Mouse (Mus musculus): ENCODE measurements around the gene Vtn. TPM values are rescaled to one million over a fixed set of nuclear protein-coding genes. Genes with fewer than 3 reads are reported as not detected.

Gene Vtn
- polyA plus RNA-seq, 1 experiment from 2014 or later: 135 TPM

DNA sequence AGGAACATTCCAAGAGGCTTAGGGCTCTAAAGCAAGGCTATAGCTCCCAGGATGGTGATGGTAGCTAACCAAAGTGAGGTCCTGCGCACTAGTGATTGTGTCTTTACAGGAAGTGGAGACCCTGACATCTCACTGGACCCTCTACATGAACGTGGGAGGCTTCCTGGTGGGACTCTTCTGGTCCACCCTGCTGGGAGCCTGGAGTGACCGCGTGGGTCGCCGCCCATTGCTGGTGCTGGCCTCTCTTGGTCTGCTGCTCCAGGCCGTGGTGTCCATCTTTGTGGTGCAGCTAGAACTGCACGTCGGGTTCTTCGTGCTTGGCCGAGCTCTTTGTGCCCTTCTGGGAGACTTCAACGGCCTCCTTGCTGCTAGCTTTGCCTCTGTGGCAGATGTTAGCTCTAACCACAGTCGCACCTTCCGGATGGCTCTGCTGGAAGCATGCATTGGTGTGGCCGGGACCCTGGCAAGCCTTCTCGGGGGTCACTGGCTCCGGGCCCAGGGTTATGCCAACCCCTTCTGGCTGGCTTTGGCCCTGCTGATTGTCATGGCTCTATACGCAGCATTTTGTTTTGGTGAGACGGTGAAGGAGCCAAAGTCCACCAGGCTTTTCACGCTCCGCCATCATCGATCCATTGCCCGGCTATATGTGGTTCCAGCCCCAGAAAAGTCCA, 32.5 kb upstream of the Vtn start:
- H3K9ac ChIP-seq (replicated peaks): peak overlapping the region; percentile 84
- peak; percentile 27; the same call in 1 of the 2 replicates for ATAC-seq (ENCODE audit: low FRiP score, low read depth)
- WGBS: 55% methylated on average over 23 of the region's 23 CpGs
- H3K9me3 ChIP-seq: peaks cover 4% of the 10 kb centered on the region; the same call in 1 of the 2 replicates
- peak overlapping the region; percentile 94 for H3K4me2 ChIP-seq (replicated peaks)
- 0 out of 2 replicates have a peak, but pooled peaks cover 3% of the 10 kb centered on the region for H3K36me3 ChIP-seq
- peaks cover 12% of the 10 kb centered on the region for H3K4me1 ChIP-seq
- no peak overlapping the region for H3K27ac ChIP-seq (replicated peaks)
- H3K27me3 ChIP-seq: no peaks in the 10 kb centered on the region
- H3K4me3 ChIP-seq: peak overlapping the region; percentile 77

DNA sequence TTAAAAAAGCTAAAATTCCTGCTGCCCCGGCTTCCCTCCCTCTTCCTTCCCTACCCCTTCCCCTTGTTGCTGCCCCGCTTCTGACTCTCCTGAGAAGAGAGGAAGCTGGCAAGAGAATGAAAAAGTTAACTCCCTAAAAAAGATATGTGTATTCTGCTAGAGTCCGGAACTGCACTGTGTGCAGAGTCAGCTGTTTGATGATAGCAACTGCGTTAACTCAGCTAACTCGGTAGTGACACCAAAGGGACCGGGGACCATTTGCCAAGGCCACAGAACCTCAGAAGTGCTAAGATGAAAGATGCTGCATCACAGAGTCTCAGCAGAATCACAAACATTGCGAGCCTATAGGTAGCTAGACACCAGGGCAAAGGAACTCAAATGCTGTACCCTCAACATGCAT, 31.4 kb upstream of the Vtn start:
- Histone ChIP-seq H3K27me3 (no peaks in the 10 kb centered on the region), H3K27ac (replicated peaks) (no peak overlapping the region), H3K9me3 (no peaks in the 10 kb centered on the region), H3K36me3 (peaks cover 10% of the 10 kb centered on the region; the same call in 1 of the 2 replicates), H3K9ac (replicated peaks) (no peak overlapping the region), H3K4me3 (no peak overlapping the region), H3K4me1 (peaks cover 12% of the 10 kb centered on the region), H3K4me2 (replicated peaks) (no peak overlapping the region)
- ATAC-seq (ENCODE audit: low FRiP score, low read depth): no peak
- 87% methylated on average over 7 of the region's 7 CpGs for WGBS

DNA sequence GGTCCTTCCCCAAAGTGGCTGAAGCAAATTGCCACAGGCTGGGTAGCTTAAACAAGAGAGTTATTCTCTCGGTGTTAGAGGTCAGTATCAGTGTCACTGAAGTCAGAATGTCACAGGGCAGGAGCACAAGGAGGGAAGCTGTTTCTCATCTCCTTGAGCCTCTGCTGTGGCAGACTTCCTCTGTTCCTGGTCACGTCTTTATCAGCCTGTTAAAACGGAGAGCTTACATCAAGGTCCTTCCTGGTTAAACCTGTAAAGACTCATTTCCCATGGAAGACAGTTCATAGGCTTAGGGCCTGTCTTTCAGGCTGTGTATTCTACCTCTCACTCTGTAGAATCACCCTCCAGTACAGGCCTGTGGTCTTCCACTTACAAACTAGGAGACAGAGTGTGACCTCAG, 31.0 kb upstream of the Vtn start:
- no peaks in the 10 kb centered on the region for H3K9me3 ChIP-seq
- no peak overlapping the region for H3K4me3 ChIP-seq
- no peak overlapping the region for H3K9ac ChIP-seq (replicated peaks)
- peaks cover 12% of the 10 kb centered on the region for H3K4me1 ChIP-seq
- no peaks in the 10 kb centered on the region for H3K27me3 ChIP-seq
- no peak overlapping the region for H3K27ac ChIP-seq (replicated peaks)
- no peak overlapping the region for H3K4me2 ChIP-seq (replicated peaks)
- H3K36me3 ChIP-seq: peaks cover 10% of the 10 kb centered on the region; the same call in 1 of the 2 replicates
- WGBS: 76% methylated on average over 3 of the region's 3 CpGs
- no peak for ATAC-seq (ENCODE audit: low FRiP score, low read depth)

DNA sequence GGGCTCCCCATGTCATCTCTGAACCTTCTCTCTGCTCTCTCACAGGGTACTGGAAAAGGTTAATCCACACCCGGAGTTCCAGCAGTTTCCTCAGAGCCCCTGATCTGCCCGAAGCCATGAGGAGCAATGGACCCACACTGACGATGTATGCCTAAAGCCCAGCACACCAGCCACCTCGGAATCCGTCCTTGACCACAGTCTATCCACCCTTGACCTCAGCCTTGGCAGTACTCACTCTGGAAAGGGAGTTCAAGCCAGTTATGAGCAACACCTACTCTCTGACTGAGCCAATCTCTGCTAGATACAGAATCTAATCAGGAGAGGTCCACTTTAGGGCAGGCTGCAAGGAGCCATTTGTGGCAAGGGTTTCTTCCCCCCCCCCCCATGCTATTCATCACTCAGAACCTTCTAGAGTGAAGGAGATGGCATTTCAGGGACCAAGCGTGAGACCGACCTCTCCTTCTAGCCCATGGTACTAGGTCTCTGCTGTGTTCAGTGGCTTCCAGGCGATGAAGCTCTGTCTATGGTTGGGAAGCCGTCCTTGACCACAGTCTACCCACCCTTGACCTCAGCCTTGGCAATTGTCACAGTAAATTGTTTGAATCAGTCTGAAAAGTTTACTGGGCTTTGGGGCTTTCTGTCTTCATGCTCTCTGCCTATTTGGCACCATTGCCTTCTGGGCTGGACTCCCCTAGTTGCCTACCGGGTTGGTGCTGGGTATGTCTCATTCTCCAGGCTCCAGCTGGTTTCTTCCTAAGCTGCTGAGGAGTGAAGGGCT, 27.4 kb upstream of the Vtn start:
- H3K9me3 ChIP-seq: no peaks in the 10 kb centered on the region
- H3K9ac ChIP-seq (replicated peaks): no peak overlapping the region
- H3K27ac ChIP-seq (replicated peaks): no peak overlapping the region
- H3K4me2 ChIP-seq (replicated peaks): no peak overlapping the region
- 92% methylated on average over 10 of the region's 10 CpGs for WGBS
- H3K27me3 ChIP-seq: no peaks in the 10 kb centered on the region
- ATAC-seq (ENCODE audit: low FRiP score, low read depth): no peak
- H3K36me3 ChIP-seq: peaks cover 32% of the 10 kb centered on the region
- peaks cover 1% of the 10 kb centered on the region for H3K4me1 ChIP-seq
- no peak overlapping the region for H3K4me3 ChIP-seq

DNA sequence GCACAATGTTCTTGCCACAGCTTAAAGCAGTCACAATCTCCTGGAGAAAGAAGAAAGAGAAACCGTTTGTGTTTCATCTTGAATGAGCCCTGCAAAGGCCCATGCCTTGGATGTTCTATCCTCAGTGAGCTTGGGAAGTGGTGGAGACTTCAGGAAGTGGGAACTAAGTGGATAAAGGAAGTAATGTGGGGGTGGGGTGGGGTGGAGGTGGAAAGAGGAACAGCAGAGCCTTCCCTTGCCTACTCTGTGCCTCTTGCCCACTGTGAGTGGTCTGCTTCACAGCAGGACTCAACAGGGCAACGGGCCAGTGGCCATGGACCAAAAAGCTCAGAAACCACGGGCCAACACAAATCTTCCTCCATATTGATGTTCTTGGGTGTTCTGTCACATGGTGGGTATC, 23.6 kb upstream of the Vtn start:
- no peak for ATAC-seq (ENCODE audit: low FRiP score, low read depth)
- Histone ChIP-seq H3K9me3 (no peaks in the 10 kb centered on the region), H3K4me1 (no peaks in the 10 kb centered on the region), H3K27ac (replicated peaks) (no peak overlapping the region), H3K27me3 (no peaks in the 10 kb centered on the region), H3K9ac (replicated peaks) (no peak overlapping the region), H3K36me3 (peaks cover 37% of the 10 kb centered on the region), H3K4me2 (replicated peaks) (no peak overlapping the region), H3K4me3 (no peak overlapping the region)
- 89% methylated on average over 3 of the region's 3 CpGs for WGBS

DNA sequence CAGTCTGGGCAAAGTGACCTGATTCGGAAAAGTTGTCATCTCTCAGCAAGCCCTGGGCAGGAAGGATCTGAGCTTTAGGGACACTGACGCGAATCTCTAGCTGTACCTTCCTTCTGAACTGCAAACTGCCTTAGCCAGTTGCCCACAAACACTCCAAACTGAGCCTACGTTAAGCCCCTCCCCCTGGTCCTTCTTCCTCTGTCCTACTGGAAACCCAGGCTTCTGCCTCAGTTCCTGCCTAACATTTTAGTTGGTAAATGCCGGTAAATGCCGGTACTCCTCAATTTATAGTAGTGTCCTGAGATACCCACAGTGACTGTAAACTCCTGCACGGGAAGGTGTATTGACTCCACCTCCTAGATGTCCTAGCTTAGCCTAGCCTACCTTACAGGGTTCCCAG, 15.3 kb upstream of the Vtn start:
- H3K4me3 ChIP-seq: no peak overlapping the region
- WGBS: 64% methylated on average over 7 of the region's 7 CpGs
- H3K36me3 ChIP-seq: peaks cover 68% of the 10 kb centered on the region
- no peak overlapping the region for H3K27ac ChIP-seq (replicated peaks)
- no peak for ATAC-seq (ENCODE audit: low FRiP score, low read depth)
- H3K4me1 ChIP-seq: no peaks in the 10 kb centered on the region
- no peak overlapping the region for H3K9ac ChIP-seq (replicated peaks)
- H3K27me3 ChIP-seq: peaks cover 19% of the 10 kb centered on the region
- no peaks in the 10 kb centered on the region for H3K9me3 ChIP-seq
- H3K4me2 ChIP-seq (replicated peaks): no peak overlapping the region

DNA sequence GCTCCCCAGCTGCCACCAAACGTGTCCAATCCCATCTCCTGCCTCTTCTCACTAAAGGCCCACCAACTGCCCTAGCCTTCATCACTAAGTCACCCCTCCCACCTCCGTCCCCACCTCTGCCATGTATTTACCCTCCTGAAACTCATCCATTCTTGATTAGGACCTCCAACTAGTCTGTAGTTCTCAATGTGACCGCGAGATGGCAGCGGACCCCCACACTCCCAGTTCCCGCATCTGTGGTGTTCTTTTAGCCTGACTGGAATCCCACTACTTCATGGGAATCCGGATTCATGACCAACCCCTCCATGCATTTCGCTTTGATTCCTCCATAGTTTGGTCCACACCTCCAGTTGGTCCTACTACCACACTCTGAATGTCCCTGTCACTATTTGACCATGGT, 10.7 kb upstream of the Vtn start:
- peaks cover 52% of the 10 kb centered on the region for H3K27me3 ChIP-seq
- ATAC-seq (ENCODE audit: low FRiP score, low read depth): no peak
- no peaks in the 10 kb centered on the region for H3K9me3 ChIP-seq
- H3K4me3 ChIP-seq: no peak overlapping the region
- no peak overlapping the region for H3K4me2 ChIP-seq (replicated peaks)
- WGBS: 3% methylated on average over 8 of the region's 8 CpGs
- H3K27ac ChIP-seq (replicated peaks): no peak overlapping the region
- H3K4me1 ChIP-seq: peaks cover 10% of the 10 kb centered on the region; the same call in 1 of the 2 replicates
- peaks cover 31% of the 10 kb centered on the region for H3K36me3 ChIP-seq
- H3K9ac ChIP-seq (replicated peaks): no peak overlapping the region

DNA sequence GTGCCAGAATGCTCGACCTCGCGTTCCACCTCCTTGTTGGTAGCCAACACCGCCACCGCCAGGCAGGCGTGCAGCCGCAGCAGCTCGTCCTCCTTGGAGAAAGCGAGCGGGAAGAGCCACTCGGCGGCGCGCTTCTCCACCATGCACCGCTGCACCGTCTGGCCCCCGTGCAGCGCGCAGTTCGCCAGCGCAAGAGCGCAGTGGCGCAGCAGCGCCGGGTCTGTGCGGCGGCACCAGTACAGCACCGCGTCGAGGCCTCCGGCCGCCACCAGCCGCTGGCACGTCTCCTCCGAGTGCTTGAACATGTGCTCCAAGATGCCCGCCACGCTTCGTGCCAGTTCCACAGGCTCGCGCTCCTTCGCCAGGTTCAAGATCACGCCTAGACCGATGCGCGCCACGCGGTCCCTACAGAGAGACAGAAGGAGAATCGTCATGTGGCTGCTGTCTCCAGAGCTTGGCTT, 8.1 kb upstream of the Vtn start:
- Histone ChIP-seq H3K9me3 (no peaks in the 10 kb centered on the region), H3K9ac (replicated peaks) (peak overlapping the region; percentile 48), H3K36me3 (peaks cover 19% of the 10 kb centered on the region), H3K4me1 (peaks cover 13% of the 10 kb centered on the region), H3K4me3 (peak overlapping the region; percentile 30), H3K27me3 (peaks cover 69% of the 10 kb centered on the region), H3K4me2 (replicated peaks) (peak overlapping the region; percentile 55), H3K27ac (replicated peaks) (0 out of 2 replicates have a peak overlapping the region, but pooled peaks have one; percentile 1)
- 8% methylated on average over 48 of the region's 48 CpGs for WGBS
- peak; percentile 49 for ATAC-seq (ENCODE audit: low FRiP score, low read depth)

DNA sequence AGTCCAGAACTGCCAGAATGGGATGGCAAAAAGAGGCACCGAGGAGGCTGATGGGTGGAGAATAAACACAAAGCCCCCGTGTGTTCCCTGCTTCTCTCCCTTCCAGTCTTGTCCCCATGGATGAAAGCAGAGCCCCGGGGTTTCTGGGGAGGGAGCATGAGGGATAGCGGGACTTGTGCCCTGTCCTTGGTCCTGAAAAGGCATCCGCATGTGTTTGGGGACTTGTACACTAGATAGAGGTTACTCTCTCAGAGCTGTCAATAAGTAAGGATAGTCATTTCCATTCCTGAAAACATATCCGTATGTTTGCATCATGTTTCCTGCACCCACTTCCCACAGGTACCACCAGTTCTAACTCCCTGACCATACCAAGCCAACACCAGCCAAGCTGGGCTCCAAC, 3.0 kb upstream of the Vtn start:
- 7% methylated on average over 6 of the region's 6 CpGs for WGBS
- Histone ChIP-seq H3K27me3 (peaks cover 54% of the 10 kb centered on the region), H3K4me1 (peaks cover 31% of the 10 kb centered on the region), H3K4me2 (replicated peaks) (peak overlapping the region; percentile 89), H3K27ac (replicated peaks) (no peak overlapping the region), H3K9me3 (no peaks in the 10 kb centered on the region), H3K9ac (replicated peaks) (peak overlapping the region; percentile 90), H3K4me3 (peak overlapping the region; percentile 89), H3K36me3 (no peaks in the 10 kb centered on the region)
- ATAC-seq (ENCODE audit: low FRiP score, low read depth): no peak

DNA sequence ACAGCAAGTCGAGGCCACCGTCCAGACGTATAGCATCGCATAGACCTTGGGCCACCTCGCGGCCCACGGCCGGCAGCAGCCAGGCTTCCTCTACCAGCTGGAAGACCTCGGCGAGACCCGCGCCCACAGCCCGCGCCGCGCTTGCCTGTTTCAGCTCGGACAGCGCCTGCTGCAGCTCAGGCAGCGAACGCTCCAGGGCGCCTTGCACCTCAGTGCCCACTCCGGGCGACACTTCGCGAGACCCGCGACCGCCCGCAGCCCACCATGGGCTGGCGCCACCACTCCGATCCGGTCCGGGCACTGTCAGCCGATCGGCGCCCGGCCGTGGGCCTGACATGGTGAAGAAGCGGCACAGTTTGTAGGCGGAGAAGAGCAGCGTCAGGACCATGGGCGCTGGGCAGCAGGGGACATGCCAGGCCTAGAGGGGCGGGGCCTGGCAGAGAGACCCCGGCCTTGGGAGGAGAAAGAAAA, 1.8 kb upstream of the Vtn start:
- Histone ChIP-seq H3K27ac (replicated peaks) (peak overlapping the region; percentile 90), H3K4me1 (peaks cover 27% of the 10 kb centered on the region), H3K9me3 (no peaks in the 10 kb centered on the region), H3K27me3 (peaks cover 49% of the 10 kb centered on the region), H3K4me3 (peak overlapping the region; percentile 89), H3K9ac (replicated peaks) (peak overlapping the region; percentile 90), H3K4me2 (replicated peaks) (peak overlapping the region; percentile 89), H3K36me3 (no peaks in the 10 kb centered on the region)
- ATAC-seq (ENCODE audit: low FRiP score, low read depth): peak; percentile 82
- under 1% methylated on average over 44 of the region's 44 CpGs for WGBS

DNA sequence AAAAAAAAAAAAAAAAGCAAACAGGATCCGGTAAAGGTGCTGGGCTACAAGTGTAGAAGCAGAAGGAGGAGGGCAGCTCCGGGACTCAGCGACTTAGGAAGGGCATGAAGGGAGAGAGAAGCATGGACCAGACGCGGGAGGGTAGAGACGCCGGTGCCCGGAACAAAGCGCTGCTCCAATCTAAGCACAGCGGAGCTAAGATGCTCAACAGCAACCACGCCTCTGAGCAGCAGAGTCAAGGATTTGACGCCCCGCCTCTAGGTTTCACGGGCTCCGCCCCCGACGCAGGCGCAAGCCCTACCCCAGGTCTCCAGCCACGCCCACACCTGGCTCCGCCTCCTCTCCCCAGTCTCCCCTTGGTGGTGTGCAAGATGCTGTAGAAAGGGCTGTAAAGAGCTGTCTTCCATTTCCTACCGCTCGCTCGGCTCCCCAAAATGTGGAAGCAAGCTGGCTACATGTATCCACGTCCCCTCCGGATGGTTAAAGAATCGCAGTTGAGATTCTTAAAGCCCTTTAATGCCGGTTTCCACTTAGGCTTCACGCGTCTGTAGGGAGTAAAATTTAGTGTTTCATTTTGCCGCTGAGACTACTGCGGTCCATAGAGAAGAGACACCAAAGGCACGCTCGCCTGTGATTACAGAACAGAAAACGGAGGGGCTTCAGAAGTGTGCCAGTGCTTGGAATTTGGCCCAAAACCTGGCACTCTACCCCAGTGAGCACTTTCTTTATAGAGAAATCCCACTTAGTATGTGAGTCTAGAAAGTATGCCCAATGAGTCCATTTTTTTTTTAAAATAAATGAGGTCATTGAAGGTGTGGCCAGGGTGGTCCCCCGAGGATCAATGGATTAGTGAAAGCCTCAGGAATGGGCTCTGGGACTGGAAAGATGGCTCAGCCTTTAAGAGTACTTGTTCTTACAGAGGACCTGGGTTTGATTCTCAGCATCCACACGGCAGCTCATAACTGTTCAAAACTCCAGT, 1.1 kb upstream of the Vtn start, which contains the start of gene Sarm1:
Gene Sarm1, minus strand, starts transcription at position 211 of the 979 bp plus-strand sequence.
- peaks cover 27% of the 10 kb centered on the region for H3K4me1 ChIP-seq
- no peaks in the 10 kb centered on the region for H3K36me3 ChIP-seq
- WGBS: 2% methylated on average over 35 of the region's 36 CpGs
- H3K9ac ChIP-seq (replicated peaks): peak within 1 kb of the TSS; percentile 90
- H3K27me3 ChIP-seq: peaks cover 49% of the 10 kb centered on the region
- ATAC-seq (ENCODE audit: low FRiP score, low read depth): peak; percentile 93
- no peaks in the 10 kb centered on the region for H3K9me3 ChIP-seq
- peak within 1 kb of the TSS; percentile 89 for H3K4me2 ChIP-seq (replicated peaks)
- H3K4me3 ChIP-seq: peak within 1 kb of the TSS; percentile 89
- H3K27ac ChIP-seq (replicated peaks): peak within 1 kb of the TSS; percentile 90
